Mouse (Mus musculus) lung, postnatal 0 days (tissue): ENCODE results near the gene Castor1.

Source experiments
- CTCF ChIP-seq: IDR thresholded peaks from 2 replicates; pipeline ENCODE4 v1.5.1; 2016; ENCODE audit warnings: antibody characterized with exemption, mild to moderate bottlenecking
- EP300 ChIP-seq: IDR thresholded peaks from 2 replicates; pipeline ENCODE4 v1.6.1; 2016; ENCODE audit warnings: antibody characterized with exemption, mild to moderate bottlenecking, control low read depth

DNA sequence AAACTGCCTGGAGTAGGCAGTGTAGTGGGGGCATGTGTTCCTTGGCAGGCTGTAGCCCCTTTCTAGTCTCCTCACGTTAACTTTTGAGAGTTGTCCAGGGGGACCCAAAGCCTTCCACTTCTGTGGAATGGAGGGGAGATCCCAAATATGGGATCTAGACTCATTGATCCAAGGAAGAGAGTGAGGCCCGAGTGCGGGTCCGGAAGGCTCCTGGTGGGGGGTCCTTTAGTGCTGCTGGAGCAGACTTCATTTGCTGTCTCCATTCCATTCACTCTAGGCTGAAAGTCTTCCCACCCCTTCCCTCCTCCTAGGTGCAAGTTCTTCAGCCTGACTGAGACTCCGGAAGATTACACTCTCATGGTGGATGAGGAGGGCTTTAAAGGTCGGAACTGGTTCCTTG is 612 bp downstream of the Castor1 start:
- TF ChIP-seq CTCF (no peak), EP300 (no peak)
